Mouse (Mus musculus) limb, embryonic 11.5 days (tissue): ENCODE data around the gene Cpne8. TPM values are rescaled to one million over a fixed set of nuclear protein-coding genes. Genes with fewer than 3 reads are reported as not detected.
"Not testable (repeated sequence)": the region's sequence is repeated elsewhere in the genome, so short reads cannot be mapped to it uniquely, and the experiment has no call there.

ENCODE experiments used
- ATAC-seq: fragments of 200-750 bp; cut with Nextera tagmentation; 2 replicates; pipeline ENCODE4 v1.8.0; 2017; ENCODE audit warnings: low read depth; ENCODE audit not compliant: insufficient number of reproducible peaks, low FRiP score, low TSS enrichment
- DNase-seq: peaks from one replicate; pipeline ENCODE4 v3.0.0-alpha.2; 2015; ENCODE audit warnings: low spot score
- H3K27ac ChIP-seq: fragments of 300-500 bp; sonication (generic); replicated peaks from 2 replicates; pipeline ENCODE4 v1.5.1; 2014; ENCODE audit warnings: low read depth, mild to moderate bottlenecking, low read length
- H3K27me3 ChIP-seq: fragments of 300-500 bp; sonication (generic); 2 replicates; pipeline ENCODE4 v1.6.1; 2014; ENCODE audit warnings: mild to moderate bottlenecking, low read length, mixed read lengths; ENCODE audit not compliant: control insufficient read depth, insufficient read depth
- H3K36me3 ChIP-seq: fragments of 300-500 bp; sonication (generic); 2 replicates; pipeline ENCODE4 v1.6.1; 2014; ENCODE audit warnings: mild to moderate bottlenecking, low read length, moderate library complexity, mixed read lengths; ENCODE audit not compliant: control insufficient read depth, insufficient read depth
- H3K4me1 ChIP-seq: fragments of 300-500 bp; sonication (generic); 2 replicates; pipeline ENCODE4 v1.6.1; 2014; ENCODE audit warnings: low read length, mixed read lengths; ENCODE audit not compliant: control insufficient read depth, insufficient read depth
- H3K4me2 ChIP-seq: fragments of 300-500 bp; sonication (generic); 2 replicates; pipeline ENCODE4 v1.6.1; 2014; ENCODE audit warnings: low read depth, mild to moderate bottlenecking, moderate library complexity; ENCODE audit not compliant: severe bottlenecking
- H3K4me3 ChIP-seq: fragments of 300-500 bp; sonication (generic); 2 replicates; pipeline ENCODE4 v1.5.1; 2014; ENCODE audit warnings: low read depth, low read length
- H3K9ac ChIP-seq: fragments of 300-500 bp; sonication (generic); 2 replicates; pipeline ENCODE4 v1.6.1; 2014; ENCODE audit warnings: mild to moderate bottlenecking, low read length
- H3K9me3 ChIP-seq: fragments of 300-500 bp; sonication (generic); 2 replicates; pipeline ENCODE4 v1.6.1; 2016; ENCODE audit warnings: low read length; ENCODE audit not compliant: control insufficient read depth
- WGBS: fragments of 180-500 bp; shearing (Covaris S2); extraction: QIAGEN DNeasy Blood & Tissue Kit; methylation state at CpG from one replicate; pipeline ENCODE4 v1.1.7; 2014; 5-methylcytosine and 5-hydroxymethylcytosine counted together
- polyA plus RNA-seq: library from polyadenylated mRNA; unstranded; fragments of >200 nt; fragmentation: Nextera tagmentation; extraction: Ambion mirVana; gene quantifications from 2 replicates; pipeline ENCODE4 v1.2.1, GENCODE M21; 2014

Gene Cpne8
- polyA plus RNA-seq, 1 experiment from 2014 or later: 3.3 TPM

GRCm38 (mm10) chr15:90497080-90497479 is 182.2 kb downstream of the Cpne8 start:
- H3K4me1 ChIP-seq: no peaks in the 10 kb centered on the region
- H3K4me3 ChIP-seq: no peak overlapping the region
- DNase-seq: no peak
- H3K27ac ChIP-seq: no peak overlapping the region
- ATAC-seq: no peak
- WGBS: 93% methylated on average over 3 of the region's 3 CpGs
- H3K9me3 ChIP-seq: no peaks in the 10 kb centered on the region
- H3K36me3 ChIP-seq: no peaks in the 10 kb centered on the region
- no peaks in the 10 kb centered on the region for H3K27me3 ChIP-seq
- no peak overlapping the region for H3K4me2 ChIP-seq
- H3K9ac ChIP-seq: no peak overlapping the region

GRCm38 (mm10) chr15:90491558-90491957 is 187.7 kb downstream of the Cpne8 start:
- WGBS: 88% methylated on average over 6 of the region's 6 CpGs
- Histone ChIP-seq H3K9ac (no peak overlapping the region), H3K36me3 (no peaks in the 10 kb centered on the region)

GRCm38 (mm10) chr15:90490186-90490585 is 189.0 kb downstream of the Cpne8 start:
- WGBS: 90% methylated on average over 7 of the region's 7 CpGs
- no peak overlapping the region for H3K4me3 ChIP-seq
- H3K9ac ChIP-seq: no peak overlapping the region
- no peaks in the 10 kb centered on the region for H3K9me3 ChIP-seq
- no peaks in the 10 kb centered on the region for H3K4me1 ChIP-seq
- H3K27ac ChIP-seq: no peak overlapping the region
- H3K27me3 ChIP-seq: no peaks in the 10 kb centered on the region
- no peak overlapping the region for H3K4me2 ChIP-seq
- no peaks in the 10 kb centered on the region for H3K36me3 ChIP-seq
- DNase-seq: no peak
- no peak for ATAC-seq

More at GRCm38 (mm10) chr15:90491558-90491957, 187.7 kb downstream of the Cpne8 start:
- H3K4me2 ChIP-seq: no peak overlapping the region
- H3K27me3 ChIP-seq: no peaks in the 10 kb centered on the region
- no peak overlapping the region for H3K4me3 ChIP-seq
- DNase-seq: no peak
- H3K9me3 ChIP-seq: no peaks in the 10 kb centered on the region
- no peak for ATAC-seq
- H3K4me1 ChIP-seq: no peaks in the 10 kb centered on the region
- H3K27ac ChIP-seq: no peak overlapping the region

GRCm38 (mm10) chr15:90470561-90470960 is 208.7 kb downstream of the Cpne8 start:
- not testable (repeated sequence) for H3K4me2 ChIP-seq, ATAC-seq, H3K4me3 ChIP-seq, H3K9me3 ChIP-seq, H3K36me3 ChIP-seq, DNase-seq, H3K4me1 ChIP-seq, H3K27ac ChIP-seq, H3K27me3 ChIP-seq, H3K9ac ChIP-seq

- Histone ChIP-seq H3K9ac (no peak overlapping the region), H3K27me3 (no peaks in the 10 kb centered on the region), H3K4me1 (no peaks in the 10 kb centered on the region), H3K27ac (no peak overlapping the region), H3K36me3 (no peaks in the 10 kb centered on the region), H3K4me2 (no peak overlapping the region), H3K4me3 (no peak overlapping the region), H3K9me3 (no peaks in the 10 kb centered on the region)
- no peak for ATAC-seq
- DNase-seq: no peak
- 63% methylated on average over 2 of the region's 2 CpGs for WGBS
Observed at GRCm38 (mm10) chr15:90463281-90463680, 216.0 kb downstream of the Cpne8 start.

GRCm38 (mm10) chr15:90446076-90446475 is 233.2 kb downstream of the Cpne8 start:
- Histone ChIP-seq H3K27ac (no peak overlapping the region), H3K9ac (no peak overlapping the region), H3K9me3 (no peaks in the 10 kb centered on the region), H3K4me3 (no peak overlapping the region), H3K36me3 (no peaks in the 10 kb centered on the region), H3K4me2 (no peak overlapping the region), H3K4me1 (no peaks in the 10 kb centered on the region), H3K27me3 (no peaks in the 10 kb centered on the region)
- ATAC-seq (no peak), DNase-seq (no peak)
- WGBS: 98% methylated on average over 1 of the region's 1 CpGs
